Mouse (Mus musculus) lung, postnatal 0 days (tissue): ENCODE measurements around the gene Spock1.

Experiments
- CTCF ChIP-seq: IDR thresholded peaks from 2 replicates; pipeline ENCODE4 v1.5.1; 2016; ENCODE audit warnings: antibody characterized with exemption, mild to moderate bottlenecking
- EP300 ChIP-seq: IDR thresholded peaks from 2 replicates; pipeline ENCODE4 v1.6.1; 2016; ENCODE audit warnings: antibody characterized with exemption, mild to moderate bottlenecking, control low read depth

GRCm38 (mm10) chr13:57536988-57537547 lies 371.1 kb downstream of the Spock1 start:
- TF ChIP-seq CTCF (no peak), EP300 (no peak)
